18 mouse cellular contexts compared by ENCODE assay signal in the genomic region with DNA sequence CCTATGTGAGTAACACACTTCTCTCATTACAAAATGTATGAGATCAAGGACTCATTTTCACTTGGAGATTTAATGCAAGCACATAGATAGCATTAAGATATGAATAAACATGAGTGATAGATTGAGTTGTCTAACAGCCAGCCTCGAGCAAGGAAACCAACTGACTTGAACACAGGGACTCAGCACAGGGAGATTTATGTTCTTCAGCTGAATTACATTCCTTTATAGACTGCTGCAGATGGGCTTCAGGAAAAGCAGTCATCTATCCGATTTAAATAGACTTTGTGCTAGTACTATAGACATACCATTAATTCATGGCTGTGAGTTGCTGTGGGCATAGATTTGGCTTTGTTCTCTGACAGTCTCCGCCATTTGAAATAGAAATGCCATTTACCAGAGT.
DNase-seq lines count a peak whose midpoint lies in the region; ATAC-seq and TF ChIP-seq lines count a peak whose summit lies in the region.
"Had no signal": no experiment of that assay in that cellular context is flagged by ENCODE, and none has a peak within 500 bp of the region (broad histone marks: within the 10 kb centered on the region; RNA-seq: fewer than 3 reads in every experiment).

No protein-coding gene starts in this region.

- no peak for ATAC-seq in forebrain, postnatal 0 days
- ATAC-seq in forebrain, embryonic 11.5 days (replicated peaks; ENCODE audit: low FRiP score) = no peak
- peak; percentile 49; the same call in 1 of the 2 replicates for ATAC-seq in midbrain, embryonic 12.5 days (ENCODE audit: low FRiP score, low read depth)
- no peak for ATAC-seq in midbrain, embryonic 15.5 days (replicated peaks)
- ATAC-seq in neural tube, embryonic 13.5 days (ENCODE audit: low read depth) = peak; percentile 71
- ATAC-seq: forebrain, embryonic 16.5 days; inflammation-experienced regulatory T-cells, adult 6 months had no signal

- no peak for TF ChIP-seq CTCF in forebrain, postnatal 0 days (IDR thresholded peaks at IDR 0.05; ENCODE audit: low read depth)
- TF ChIP-seq CTCF in brain, embryonic 14.5 days (IDR thresholded peaks at IDR 0.05; ENCODE audit: borderline replicate concordance, extremely low read depth, insufficient read depth, insufficient read length) = no peak

- no peaks in the 10 kb centered on the region for H3K9me3 ChIP-seq in forebrain, postnatal 0 days (ENCODE audit: low read length)
- no peaks in the 10 kb centered on the region for H3K9me3 ChIP-seq in forebrain, embryonic 11.5 days (ENCODE audit: control insufficient read depth, low read length)
- no peaks in the 10 kb centered on the region for H3K9me3 ChIP-seq in midbrain, embryonic 12.5 days
- no peaks in the 10 kb centered on the region for H3K9me3 ChIP-seq in midbrain, embryonic 15.5 days
- H3K9me3 ChIP-seq in neural tube, embryonic 13.5 days = no peaks in the 10 kb centered on the region
- H3K9me3 ChIP-seq: embryonic facial prominence, embryonic 12.5 days; forebrain, embryonic 12.5 days had no signal

- H3K4me2 ChIP-seq in forebrain, postnatal 0 days (ENCODE audit: low read depth) = no peak overlapping the region
- no peak overlapping the region for H3K4me2 ChIP-seq in forebrain, embryonic 11.5 days (ENCODE audit: low read depth, low read length, severe bottlenecking)
- no peak overlapping the region for H3K4me2 ChIP-seq in midbrain, embryonic 12.5 days (replicated peaks)
- H3K4me2 ChIP-seq in midbrain, embryonic 15.5 days = no peak overlapping the region
- no peak overlapping the region for H3K4me2 ChIP-seq in neural tube, embryonic 13.5 days
- H3K4me2 ChIP-seq: embryonic facial prominence, embryonic 12.5 days; forebrain, embryonic 12.5 days; heart, embryonic 12.5 days had no signal

- H3K9ac ChIP-seq in forebrain, postnatal 0 days = no peak overlapping the region
- H3K9ac ChIP-seq in forebrain, embryonic 11.5 days (ENCODE audit: low read length) = no peak overlapping the region
- H3K9ac ChIP-seq in midbrain, embryonic 12.5 days (replicated peaks) = no peak overlapping the region
- H3K9ac ChIP-seq in midbrain, embryonic 15.5 days = no peak overlapping the region
- no peak overlapping the region for H3K9ac ChIP-seq in neural tube, embryonic 13.5 days
- H3K9ac ChIP-seq: embryonic facial prominence, embryonic 12.5 days; forebrain, embryonic 12.5 days; heart, embryonic 12.5 days had no signal

- peak; percentile 9 for DNase-seq in forebrain, postnatal 0 days
- DNase-seq in forebrain, embryonic 11.5 days (ENCODE audit: low spot score) = no peak
- DNase-seq in brain, embryonic 14.5 days (ENCODE audit: low read depth) = peak; percentile 37
- DNase-seq in layer of hippocampus, adult 18-20 months (ENCODE audit: low spot score in 2 of 2) = no peak
- no peak for DNase-seq in thymus, postnatal 25 days
- DNase-seq: adrenal gland, postnatal 10 days; cerebellum, adult 18-20 months; cerebellum, adult 9-11 months; gastrocnemius, adult 2 months; gastrocnemius, postnatal 25 days had no signal

- TF ChIP-seq POLR2A in brain, embryonic 14.5 days (IDR thresholded peaks at IDR 0.05; ENCODE audit: borderline replicate concordance, extremely low read depth, insufficient read depth, insufficient read length, poor library complexity, severe bottlenecking) = no peak

- H3K27ac ChIP-seq in forebrain, postnatal 0 days (ENCODE audit: low read depth, low read length) = no peak overlapping the region
- no peak overlapping the region for H3K27ac ChIP-seq in forebrain, embryonic 11.5 days (ENCODE audit: low read depth, low read length)
- no peak overlapping the region for H3K27ac ChIP-seq in midbrain, embryonic 12.5 days (replicated peaks)
- no peak overlapping the region for H3K27ac ChIP-seq in midbrain, embryonic 15.5 days
- no peak overlapping the region for H3K27ac ChIP-seq in neural tube, embryonic 13.5 days (replicated peaks)
- H3K27ac ChIP-seq: embryonic facial prominence, embryonic 12.5 days; forebrain, embryonic 12.5 days; gastrocnemius, adult 2 months had no signal

- no peaks in the 10 kb centered on the region for H3K36me3 ChIP-seq in forebrain, postnatal 0 days (ENCODE audit: insufficient read depth)
- H3K36me3 ChIP-seq in forebrain, embryonic 11.5 days (ENCODE audit: control insufficient read depth, insufficient read depth, low read length) = no peaks in the 10 kb centered on the region
- H3K36me3 ChIP-seq in midbrain, embryonic 12.5 days = no peaks in the 10 kb centered on the region
- no peaks in the 10 kb centered on the region for H3K36me3 ChIP-seq in midbrain, embryonic 15.5 days (replicated peaks)
- H3K36me3 ChIP-seq in neural tube, embryonic 13.5 days = no peaks in the 10 kb centered on the region
- H3K36me3 ChIP-seq: embryonic facial prominence, embryonic 12.5 days; forebrain, embryonic 12.5 days; heart, embryonic 12.5 days had no signal

- no peak overlapping the region for H3K4me3 ChIP-seq in forebrain, postnatal 0 days (ENCODE audit: low read depth, low read length)
- no peak overlapping the region for H3K4me3 ChIP-seq in forebrain, embryonic 11.5 days (ENCODE audit: low read depth, low read length)
- no peak overlapping the region for H3K4me3 ChIP-seq in midbrain, embryonic 12.5 days
- no peak overlapping the region for H3K4me3 ChIP-seq in midbrain, embryonic 15.5 days
- H3K4me3 ChIP-seq in neural tube, embryonic 13.5 days = no peak overlapping the region
- H3K4me3 ChIP-seq: embryonic facial prominence, embryonic 12.5 days; forebrain, embryonic 12.5 days; gastrocnemius, adult 2 months; heart, embryonic 12.5 days had no signal

- H3K27me3 ChIP-seq in forebrain, postnatal 0 days (ENCODE audit: insufficient read depth, low read length) = no peaks in the 10 kb centered on the region
- H3K27me3 ChIP-seq in forebrain, embryonic 11.5 days (ENCODE audit: control insufficient read depth, insufficient read depth, low read length) = no peaks in the 10 kb centered on the region
- H3K27me3 ChIP-seq in midbrain, embryonic 12.5 days = no peaks in the 10 kb centered on the region
- H3K27me3 ChIP-seq in midbrain, embryonic 15.5 days (replicated peaks) = no peaks in the 10 kb centered on the region
- H3K27me3 ChIP-seq in neural tube, embryonic 13.5 days = no peaks in the 10 kb centered on the region
- H3K27me3 ChIP-seq: embryonic facial prominence, embryonic 12.5 days; forebrain, embryonic 12.5 days; heart, embryonic 12.5 days had no signal

- WGBS in forebrain, postnatal 0 days = 66% methylated on average over 3 of the region's 3 CpGs
- WGBS in forebrain, embryonic 11.5 days = 92% methylated on average over 3 of the region's 3 CpGs
- WGBS in midbrain, embryonic 12.5 days = 64% methylated on average over 3 of the region's 3 CpGs
- WGBS in midbrain, embryonic 15.5 days = 52% methylated on average over 3 of the region's 3 CpGs
- WGBS in neural tube, embryonic 13.5 days = 26% methylated on average over 3 of the region's 3 CpGs

- no peaks in the 10 kb centered on the region for H3K4me1 ChIP-seq in forebrain, postnatal 0 days (ENCODE audit: insufficient read depth)
- H3K4me1 ChIP-seq in forebrain, embryonic 11.5 days (replicated peaks; ENCODE audit: control insufficient read depth, insufficient read depth, low read length) = no peaks in the 10 kb centered on the region
- H3K4me1 ChIP-seq in midbrain, embryonic 12.5 days = no peaks in the 10 kb centered on the region
- no peaks in the 10 kb centered on the region for H3K4me1 ChIP-seq in midbrain, embryonic 15.5 days
- H3K4me1 ChIP-seq in neural tube, embryonic 13.5 days (replicated peaks) = 0 out of 2 replicates have a peak, but pooled peaks cover 3% of the 10 kb centered on the region
- H3K4me1 ChIP-seq: embryonic facial prominence, embryonic 12.5 days; forebrain, embryonic 12.5 days; heart, embryonic 12.5 days had no signal

Comparison
In these comparisons a context has a peak if more than half of its experiments do, and no peak if none do; other contexts are left out.
1. ATAC-seq: peak in midbrain, embryonic 12.5 days (single experiment) and neural tube, embryonic 13.5 days (single experiment); none in forebrain, postnatal 0 days (single experiment), forebrain, embryonic 11.5 days (single experiment) and midbrain, embryonic 15.5 days (single experiment).
2. DNase-seq: peak in forebrain, postnatal 0 days (single experiment) and brain, embryonic 14.5 days (single experiment); none in forebrain, embryonic 11.5 days (single experiment), layer of hippocampus, adult 18-20 months (0 of 2) and thymus, postnatal 25 days (single experiment).